Comparison of ENCODE assay signal across 13 mouse cellular contexts in genomic region chr9:75319365-75319764, GRCm38 (mm10). TPM values are rescaled to one million over a fixed set of nuclear protein-coding genes. Genes with fewer than 3 reads are reported as not detected.
DNase-seq lines count a peak whose midpoint lies in the region; ATAC-seq and TF ChIP-seq lines count a peak whose summit lies in the region.
"Had no signal": no experiment of that assay in that cellular context is flagged by ENCODE, and none has a peak within 500 bp of the region (broad histone marks: within the 10 kb centered on the region; RNA-seq: fewer than 3 reads in every experiment).

No protein-coding gene starts in this region.

- 69% methylated on average over 3 of the region's 3 CpGs for WGBS in liver, embryonic 12.5 days (ENCODE audit: insufficient replicate concordance)

- peak; percentile 17 for TF ChIP-seq CTCF in left cerebral cortex, adult 2 months (IDR thresholded peaks at IDR 0.05)

- ATAC-seq in frontal cortex, adult (ENCODE audit: low TSS enrichment): peak; percentile 25; the same call in 1 of the 2 replicates
- no peak for ATAC-seq in liver, embryonic 12.5 days

- DNase-seq in frontal cortex, postnatal 10 days (ENCODE audit: low spot score in 2 of 2): no peak
- DNase-seq in left cerebral cortex, adult 2 months (ENCODE audit: extremely low spot score in 1 of 2, low spot score in 2 of 2): no peak
- DNase-seq in left cerebral cortex, adult 11 months (ENCODE audit: low spot score): no peak
- DNase-seq in cerebellum, adult 18-20 months: peak; percentile 56 to 72
- peak; percentile 52 for DNase-seq in layer of hippocampus, adult 9-11 months
- no peak for DNase-seq in urinary bladder, postnatal 25 days (ENCODE audit: low spot score)
- DNase-seq: thymus, postnatal 25 days had no signal

- H3K27ac ChIP-seq in left cerebral cortex, adult 2 months: peak overlapping the region; percentile 24
- no peak overlapping the region for H3K27ac ChIP-seq in liver, embryonic 12.5 days
- H3K27ac ChIP-seq: liver, embryonic 14.5 days had no signal

- H3K9me3 ChIP-seq in liver, embryonic 12.5 days (replicated peaks): no peaks in the 10 kb centered on the region

- H3K4me1 ChIP-seq in liver, embryonic 12.5 days: peaks cover 7% of the 10 kb centered on the region; the same call in 1 of the 2 replicates

- H3K4me2 ChIP-seq in liver, embryonic 12.5 days: no peak overlapping the region

- no peaks in the 10 kb centered on the region for H3K36me3 ChIP-seq in liver, embryonic 12.5 days

- no peak overlapping the region for H3K9ac ChIP-seq in liver, embryonic 12.5 days
- H3K9ac ChIP-seq: liver, embryonic 14.5 days had no signal

- intact Hi-C loops in left cerebral cortex, adult 2 months (cut with DNase I): no loop called here

- no peak overlapping the region for H3K4me3 ChIP-seq in left cerebral cortex, adult 2 months
- no peak overlapping the region for H3K4me3 ChIP-seq in liver, embryonic 12.5 days
- H3K4me3 ChIP-seq: myocyte had no signal

- peaks cover 11% of the 10 kb centered on the region; the same call in 1 of the 2 replicates for H3K27me3 ChIP-seq in liver, embryonic 12.5 days (replicated peaks)

RNA-seq across cellular contexts. Expression of gene Gnb5, which starts 13.3 kb away (rescaled TPM):
- total RNA-seq in left cerebral cortex, adult 2 months (2021): 100 to 1,000 TPM; 143 to 163 TPM
- 3.5 and 3.9 TPM in 2 replicates for polyA plus RNA-seq in liver, embryonic 12.5 days (2016; fragmentation: Nextera tagmentation; extraction: Ambion mirVana)

RNA-seq across cellular contexts. Expression of gene Bcl2l10, which starts 28.2 kb away (rescaled TPM):
- not detected for total RNA-seq in left cerebral cortex, adult 2 months (2021)
- polyA plus RNA-seq in liver, embryonic 12.5 days (2016; fragmentation: Nextera tagmentation; extraction: Ambion mirVana): not detected in 2 replicates
- total RNA-seq: layer of hippocampus, postnatal 10 days had no signal
- polyA plus RNA-seq: liver, embryonic 14.5 days; myocyte; spleen, adult 2 months had no signal

Comparison
In these comparisons a context has a peak if more than half of its experiments do, and no peak if none do; other contexts are left out.
1. DNase-seq: peak in cerebellum, adult 18-20 months (2 of 2) and layer of hippocampus, adult 9-11 months (single experiment); none in frontal cortex, postnatal 10 days (0 of 2), left cerebral cortex, adult 2 months (0 of 2), left cerebral cortex, adult 11 months (single experiment) and urinary bladder, postnatal 25 days (single experiment).